Mouse (Mus musculus) kidney, embryonic 15.5 days (tissue): ENCODE data around the gene Cmtm1. TPM values are rescaled to one million over a fixed set of nuclear protein-coding genes. Genes with fewer than 3 reads are reported as not detected.
"Not testable (repeated sequence)": the region's sequence is repeated elsewhere in the genome, so short reads cannot be mapped to it uniquely, and the experiment has no call there.

Source experiments
- ATAC-seq: fragments of 200-750 bp; cut with Nextera tagmentation; replicated peaks from 2 replicates; pipeline ENCODE4 v1.8.0; 2017; ENCODE audit warnings: moderate TSS enrichment; ENCODE audit not compliant: low FRiP score
- H3K27ac ChIP-seq: fragments of 300-500 bp; sonication (generic); 2 replicates; pipeline ENCODE4 v1.5.1; 2015; ENCODE audit warnings: mild to moderate bottlenecking, inconsistent platforms
- H3K27me3 ChIP-seq: fragments of 300-500 bp; sonication (generic); 2 replicates; pipeline ENCODE4 v1.6.1; 2015; ENCODE audit warnings: inconsistent platforms
- H3K36me3 ChIP-seq: fragments of 300-500 bp; sonication (generic); 2 replicates; pipeline ENCODE4 v1.6.1; 2015; ENCODE audit warnings: inconsistent platforms
- H3K4me1 ChIP-seq: fragments of 300-500 bp; sonication (generic); 2 replicates; pipeline ENCODE4 v1.6.1; 2015; ENCODE audit warnings: inconsistent platforms
- H3K4me2 ChIP-seq: fragments of 300-500 bp; sonication (generic); 2 replicates; pipeline ENCODE4 v1.6.1; 2015; ENCODE audit warnings: moderate library complexity, mild to moderate bottlenecking, inconsistent platforms
- H3K4me3 ChIP-seq: fragments of 300-500 bp; sonication (generic); replicated peaks from 2 replicates; pipeline ENCODE4 v1.5.1; 2015; ENCODE audit warnings: mild to moderate bottlenecking, inconsistent platforms
- H3K9ac ChIP-seq: fragments of 300-500 bp; sonication (generic); 2 replicates; pipeline ENCODE4 v1.6.1; 2015; ENCODE audit warnings: mild to moderate bottlenecking, inconsistent platforms
- H3K9me3 ChIP-seq: fragments of 300-500 bp; sonication (generic); replicated peaks from 2 replicates; pipeline ENCODE4 v1.6.1; 2016; ENCODE audit warnings: inconsistent platforms
- WGBS: fragments of 180-500 bp; shearing (Covaris S2); methylation state at CpG from one replicate; pipeline ENCODE4 v1.1.7; 2015; ENCODE audit warnings: mixed read lengths; 5-methylcytosine and 5-hydroxymethylcytosine counted together
- polyA plus RNA-seq: library from polyadenylated mRNA; unstranded; fragments of >200 nt; fragmentation: Nextera tagmentation; extraction: Ambion mirVana; gene quantifications from 2 replicates; pipeline ENCODE4 v1.2.1, GENCODE M21; 2015

Gene Cmtm1
- not detected in 2 replicates for polyA plus RNA-seq

DNA sequence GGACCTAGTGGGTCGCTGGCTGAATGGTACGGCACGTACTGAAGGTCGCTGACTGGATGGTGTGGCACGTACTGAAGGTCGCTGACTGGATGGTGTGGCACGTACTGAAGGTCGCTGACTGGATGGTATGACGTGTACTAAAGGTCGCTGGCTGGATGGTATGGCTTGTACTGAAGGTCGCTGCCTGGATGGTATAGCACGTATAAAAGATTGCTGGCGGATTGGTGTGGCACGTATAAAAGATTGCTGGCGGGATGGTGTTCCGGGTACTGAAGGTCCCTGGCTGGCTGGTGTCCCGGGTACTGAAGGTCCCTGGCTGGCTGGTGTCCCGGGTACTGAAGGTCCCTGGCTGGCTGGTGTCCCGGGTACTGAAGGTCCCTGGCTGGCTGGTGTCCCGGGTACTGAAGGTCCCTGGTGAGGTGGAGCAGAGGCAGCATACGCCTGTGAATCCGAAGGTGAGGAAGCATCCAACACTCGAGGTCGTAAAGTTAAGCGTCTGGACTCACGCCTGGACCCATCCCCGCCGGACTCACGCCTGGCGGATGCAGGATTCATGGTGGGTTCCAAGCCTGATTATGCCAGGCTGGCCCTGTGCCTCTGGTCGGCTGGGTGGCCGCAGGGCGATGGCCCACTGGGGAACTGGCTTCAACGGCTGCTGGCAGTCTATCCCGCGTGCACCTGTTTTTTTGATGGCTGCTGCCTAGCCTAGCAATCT, at the start of gene Cmtm1, which contains the start of gene Gm45711:
Gene Cmtm1 (minus strand): TSS at position 705 of the 715 bp plus-strand sequence.
Gene Gm45711 (minus strand): TSS at position 641 of the 715 bp plus-strand sequence.
- not testable (repeated sequence) for H3K9ac ChIP-seq, ATAC-seq, H3K27ac ChIP-seq, H3K4me3 ChIP-seq, H3K4me1 ChIP-seq, H3K9me3 ChIP-seq, H3K4me2 ChIP-seq, H3K27me3 ChIP-seq, H3K36me3 ChIP-seq
- WGBS: 87% methylated on average over 36 of the region's 36 CpGs

- WGBS: 83% methylated on average over 3 of the region's 3 CpGs
- Histone ChIP-seq H3K36me3 (peaks cover 31% of the 10 kb centered on the region), H3K27ac (no peak overlapping the region), H3K27me3 (no peaks in the 10 kb centered on the region), H3K4me3 (no peak overlapping the region), H3K4me2 (no peak overlapping the region), H3K4me1 (peaks cover 17% of the 10 kb centered on the region), H3K9me3 (no peaks in the 10 kb centered on the region), H3K9ac (no peak overlapping the region)
- ATAC-seq: no peak
Measured at GRCm38 (mm10) chr8:104358637-104359036, 48.7 kb upstream of the Cmtm1 start.

- H3K4me3 ChIP-seq: no peak overlapping the region
- H3K9ac ChIP-seq: no peak overlapping the region
- H3K4me1 ChIP-seq: peaks cover 6% of the 10 kb centered on the region
- H3K27ac ChIP-seq: no peak overlapping the region
- peaks cover 45% of the 10 kb centered on the region for H3K36me3 ChIP-seq
- ATAC-seq: no peak
- 82% methylated on average over 10 of the region's 10 CpGs for WGBS
- H3K27me3 ChIP-seq: no peaks in the 10 kb centered on the region
- no peak overlapping the region for H3K4me2 ChIP-seq
- H3K9me3 ChIP-seq: no peaks in the 10 kb centered on the region
Measured at GRCm38 (mm10) chr8:104354504-104354903, 44.6 kb upstream of the Cmtm1 start.

DNA sequence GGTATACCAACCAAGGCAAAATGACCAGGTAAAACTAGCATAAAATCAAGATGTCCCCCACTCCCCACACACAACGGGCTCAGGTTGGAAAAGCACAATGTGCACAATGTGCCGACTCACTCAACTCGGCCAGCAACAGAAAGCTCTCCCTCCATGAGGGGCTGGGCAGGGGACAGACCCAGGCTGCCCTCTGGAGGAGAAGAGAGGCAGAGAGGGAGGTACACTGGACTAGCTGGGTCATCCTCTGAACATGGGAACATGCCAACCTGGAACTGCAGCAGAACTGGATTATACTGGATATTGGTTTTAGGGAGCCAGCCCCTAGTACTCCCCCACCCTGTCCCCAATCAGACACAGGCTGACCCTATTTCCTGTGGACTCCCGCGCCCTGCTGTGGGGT, 43.2 kb upstream of the Cmtm1 start:
- no peaks in the 10 kb centered on the region for H3K4me1 ChIP-seq
- H3K4me2 ChIP-seq: no peak overlapping the region
- H3K36me3 ChIP-seq: peaks cover 48% of the 10 kb centered on the region
- no peaks in the 10 kb centered on the region for H3K27me3 ChIP-seq
- 0 out of 2 replicates have a peak, but pooled peaks have one; percentile 54 for ATAC-seq
- no peak overlapping the region for H3K4me3 ChIP-seq
- no peak overlapping the region for H3K27ac ChIP-seq
- WGBS: 69% methylated on average over 5 of the region's 5 CpGs
- H3K9me3 ChIP-seq: no peaks in the 10 kb centered on the region
- H3K9ac ChIP-seq: no peak overlapping the region

DNA sequence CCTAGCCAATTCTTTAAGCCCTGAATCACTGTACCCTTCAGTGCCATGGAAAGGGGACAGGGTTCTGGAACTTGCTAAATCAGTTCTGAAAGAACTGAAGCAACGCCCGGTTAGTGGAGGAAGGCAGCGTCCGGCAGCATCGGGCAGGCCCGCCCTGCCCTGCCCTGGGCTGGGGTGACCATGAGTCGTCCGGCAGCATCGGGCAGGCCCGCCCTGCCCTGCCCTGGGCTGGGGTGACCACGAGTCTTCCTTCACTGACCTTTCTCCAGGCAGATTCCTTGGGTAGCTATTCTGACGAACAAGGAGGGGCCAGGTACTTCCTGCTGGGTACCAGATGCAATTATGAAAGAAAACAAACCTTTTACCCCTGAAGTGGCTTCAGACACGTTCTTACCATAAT, 40.1 kb upstream of the Cmtm1 start:
- WGBS: 71% methylated on average over 13 of the region's 13 CpGs
- H3K36me3 ChIP-seq: peaks cover 62% of the 10 kb centered on the region
- H3K9ac ChIP-seq: no peak overlapping the region
- no peak overlapping the region for H3K4me3 ChIP-seq
- no peaks in the 10 kb centered on the region for H3K27me3 ChIP-seq
- no peak overlapping the region for H3K4me2 ChIP-seq
- no peaks in the 10 kb centered on the region for H3K4me1 ChIP-seq
- no peaks in the 10 kb centered on the region for H3K9me3 ChIP-seq
- H3K27ac ChIP-seq: no peak overlapping the region
- no peak for ATAC-seq

- no peak overlapping the region for H3K9ac ChIP-seq
- 0 out of 2 replicates have a peak, but pooled peaks cover 3% of the 10 kb centered on the region for H3K4me1 ChIP-seq
- no peak overlapping the region for H3K4me3 ChIP-seq
- 73% methylated on average over 5 of the region's 5 CpGs for WGBS
- H3K9me3 ChIP-seq: no peaks in the 10 kb centered on the region
- H3K4me2 ChIP-seq: no peak overlapping the region
- no peaks in the 10 kb centered on the region for H3K27me3 ChIP-seq
- no peak for ATAC-seq
- no peak overlapping the region for H3K27ac ChIP-seq
- H3K36me3 ChIP-seq: peaks cover 65% of the 10 kb centered on the region
Measured at GRCm38 (mm10) chr8:104348971-104349370, 39.0 kb upstream of the Cmtm1 start.

DNA sequence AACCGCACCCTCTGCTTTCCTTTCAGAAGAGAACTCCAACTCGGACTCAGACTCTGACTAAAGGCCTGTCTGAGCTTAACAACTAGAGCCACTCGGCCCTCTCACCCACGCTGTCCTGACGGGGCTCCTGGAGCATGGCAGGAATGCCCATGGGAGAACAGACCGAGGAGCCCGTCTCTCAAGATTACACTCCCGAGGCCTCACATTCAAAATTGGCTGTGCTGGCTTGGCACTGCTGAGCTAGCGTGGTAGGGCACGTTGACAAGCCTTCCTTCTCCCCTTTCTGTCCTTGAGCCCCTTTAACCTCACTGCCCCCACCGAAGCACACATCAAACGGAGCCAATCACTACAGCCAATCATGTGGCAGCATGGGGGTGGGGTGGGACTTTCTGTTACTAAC, 36.8 kb upstream of the Cmtm1 start:
- WGBS: 58% methylated on average over 12 of the region's 12 CpGs
- Histone ChIP-seq H3K27ac (no peak overlapping the region), H3K4me1 (peaks cover 22% of the 10 kb centered on the region), H3K4me2 (no peak overlapping the region), H3K36me3 (peaks cover 51% of the 10 kb centered on the region), H3K9me3 (no peaks in the 10 kb centered on the region), H3K27me3 (no peaks in the 10 kb centered on the region), H3K9ac (no peak overlapping the region), H3K4me3 (no peak overlapping the region)
- no peak for ATAC-seq

- Histone ChIP-seq H3K4me3 (no peak overlapping the region), H3K27me3 (no peaks in the 10 kb centered on the region), H3K36me3 (peaks cover 47% of the 10 kb centered on the region), H3K4me2 (no peak overlapping the region), H3K4me1 (peaks cover 36% of the 10 kb centered on the region), H3K27ac (no peak overlapping the region), H3K9ac (no peak overlapping the region), H3K9me3 (no peaks in the 10 kb centered on the region)
- 91% methylated on average over 5 of the region's 5 CpGs for WGBS
- no peak for ATAC-seq
Measured at GRCm38 (mm10) chr8:104344622-104345021, 34.7 kb upstream of the Cmtm1 start.

DNA sequence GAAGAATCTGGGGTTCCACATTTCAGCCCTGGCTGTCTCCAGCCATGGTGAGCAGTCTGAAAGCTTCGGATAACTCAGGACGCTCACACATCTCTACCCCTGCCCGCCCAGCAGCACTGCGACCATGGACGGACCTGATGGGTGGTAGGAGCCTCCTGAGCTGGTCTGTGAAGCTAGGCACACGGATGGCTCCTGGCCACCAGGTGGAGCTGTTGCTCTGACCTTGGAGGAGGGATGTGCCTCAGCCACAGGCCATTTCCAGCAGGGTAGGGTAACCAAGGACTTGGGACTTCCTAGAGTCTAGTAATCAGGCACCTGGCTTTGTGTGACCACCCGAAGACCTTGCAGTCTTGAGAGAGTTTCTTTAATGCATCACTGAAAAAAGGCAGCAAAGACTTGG, 34.0 kb upstream of the Cmtm1 start:
- Histone ChIP-seq H3K27ac (no peak overlapping the region), H3K36me3 (peaks cover 47% of the 10 kb centered on the region), H3K27me3 (no peaks in the 10 kb centered on the region), H3K4me1 (peaks cover 40% of the 10 kb centered on the region), H3K9me3 (no peaks in the 10 kb centered on the region), H3K4me2 (no peak overlapping the region), H3K9ac (no peak overlapping the region), H3K4me3 (no peak overlapping the region)
- peak; percentile 40; the same call in 1 of the 2 replicates for ATAC-seq
- WGBS: 14% methylated on average over 7 of the region's 7 CpGs

GRCm38 (mm10) chr8:104342426-104342825, 32.5 kb upstream of the Cmtm1 start:
- Histone ChIP-seq H3K4me1 (peaks cover 40% of the 10 kb centered on the region), H3K27me3 (no peaks in the 10 kb centered on the region), H3K9ac (no peak overlapping the region), H3K36me3 (peaks cover 37% of the 10 kb centered on the region), H3K4me3 (no peak overlapping the region), H3K9me3 (no peaks in the 10 kb centered on the region), H3K27ac (no peak overlapping the region), H3K4me2 (peak overlapping the region; percentile 7; the same call in 1 of the 2 replicates)
- WGBS: 76% methylated on average over 5 of the region's 5 CpGs
- no peak for ATAC-seq

- Histone ChIP-seq H3K36me3 (peaks cover 30% of the 10 kb centered on the region), H3K27ac (peak overlapping the region; percentile 91), H3K4me1 (peaks cover 40% of the 10 kb centered on the region), H3K9ac (peak overlapping the region; percentile 88), H3K4me3 (peak overlapping the region; percentile 79), H3K4me2 (peak overlapping the region; percentile 82), H3K9me3 (no peaks in the 10 kb centered on the region), H3K27me3 (no peaks in the 10 kb centered on the region)
- WGBS: 40% methylated on average over 6 of the region's 6 CpGs
- ATAC-seq: no peak
Measured at GRCm38 (mm10) chr8:104341678-104342077, 31.7 kb upstream of the Cmtm1 start.

- H3K4me3 ChIP-seq: peak overlapping the region; percentile 79
- H3K36me3 ChIP-seq: peaks cover 24% of the 10 kb centered on the region
- H3K27ac ChIP-seq: peak overlapping the region; percentile 91
- WGBS: under 1% methylated on average over 24 of the region's 24 CpGs
- peak overlapping the region; percentile 82 for H3K4me2 ChIP-seq
- no peaks in the 10 kb centered on the region for H3K27me3 ChIP-seq
- H3K9ac ChIP-seq: peak overlapping the region; percentile 88
- H3K4me1 ChIP-seq: peaks cover 40% of the 10 kb centered on the region
- ATAC-seq: peak; percentile 78
- H3K9me3 ChIP-seq: no peaks in the 10 kb centered on the region
Measured at GRCm38 (mm10) chr8:104341106-104341561, 31.2 kb upstream of the Cmtm1 start.
